Mouse (Mus musculus): ENCODE measurements around the gene Mgat4c.
"Not testable (repeated sequence)": the region's sequence is repeated elsewhere in the genome, so short reads cannot be mapped to it uniquely, and the experiment has no call there.

The Mgat4c gene

GRCm38 (mm10) chr10:102155853-102156252 lies 474.6 kb downstream of the Mgat4c start:
- DNase-seq = no peak

GRCm38 (mm10) chr10:102158809-102159208 lies 477.5 kb downstream of the Mgat4c start:
- no peak for DNase-seq

GRCm38 (mm10) chr10:102184726-102185125 lies 503.4 kb downstream of the Mgat4c start:
- no peak for DNase-seq

- DNase-seq = no peak
Observed at GRCm38 (mm10) chr10:102191646-102192045, 510.4 kb downstream of the Mgat4c start.

- no peak for DNase-seq
Observed at GRCm38 (mm10) chr10:102196850-102197249, 515.6 kb downstream of the Mgat4c start.

GRCm38 (mm10) chr10:102238558-102239211 lies 557.4 kb downstream of the Mgat4c start:
- DNase-seq = no peak

GRCm38 (mm10) chr10:102243897-102244296 lies 562.6 kb downstream of the Mgat4c start:
- no peak for DNase-seq

- DNase-seq = no peak
Observed at GRCm38 (mm10) chr10:102244601-102245000, 563.3 kb downstream of the Mgat4c start.

- no peak for DNase-seq
Observed at GRCm38 (mm10) chr10:102245269-102245668, 564.0 kb downstream of the Mgat4c start.

GRCm38 (mm10) chr10:102308892-102309479 lies 627.7 kb downstream of the Mgat4c start:
- no peak for DNase-seq

GRCm38 (mm10) chr10:102365685-102366381 lies 684.5 kb downstream of the Mgat4c start:
- DNase-seq = no peak

GRCm38 (mm10) chr10:102370576-102370975 lies 689.3 kb downstream of the Mgat4c start:
- no peak for DNase-seq

- no peak for DNase-seq
Observed at GRCm38 (mm10) chr10:102372111-102372510, 690.8 kb downstream of the Mgat4c start.

GRCm38 (mm10) chr10:102374061-102374460 lies 692.8 kb downstream of the Mgat4c start:
- DNase-seq = no peak

- no peak for DNase-seq
Observed at GRCm38 (mm10) chr10:102377377-102377776, 696.1 kb downstream of the Mgat4c start.

GRCm38 (mm10) chr10:102389223-102389622 lies 707.9 kb downstream of the Mgat4c start:
- DNase-seq = no peak

- DNase-seq = no peak
Observed at GRCm38 (mm10) chr10:102417654-102418272, 736.5 kb downstream of the Mgat4c start.

GRCm38 (mm10) chr10:102435048-102435447 lies 753.8 kb downstream of the Mgat4c start:
- DNase-seq = peak; percentile 62 to 71

GRCm38 (mm10) chr10:102435467-102435866 lies 754.2 kb downstream of the Mgat4c start:
- not testable (repeated sequence) for DNase-seq
